Mouse (Mus musculus): ENCODE measurements around the gene Ly6g6e. TPM values are rescaled to one million over a fixed set of nuclear protein-coding genes. Genes with fewer than 3 reads are reported as not detected.
"Not testable (repeated sequence)": the region's sequence is repeated elsewhere in the genome, so short reads cannot be mapped to it uniquely, and the experiment has no call there.

Gene Ly6g6e
- polyA plus RNA-seq, 1 experiment from 2014 or later = 11.8 TPM

DNA sequence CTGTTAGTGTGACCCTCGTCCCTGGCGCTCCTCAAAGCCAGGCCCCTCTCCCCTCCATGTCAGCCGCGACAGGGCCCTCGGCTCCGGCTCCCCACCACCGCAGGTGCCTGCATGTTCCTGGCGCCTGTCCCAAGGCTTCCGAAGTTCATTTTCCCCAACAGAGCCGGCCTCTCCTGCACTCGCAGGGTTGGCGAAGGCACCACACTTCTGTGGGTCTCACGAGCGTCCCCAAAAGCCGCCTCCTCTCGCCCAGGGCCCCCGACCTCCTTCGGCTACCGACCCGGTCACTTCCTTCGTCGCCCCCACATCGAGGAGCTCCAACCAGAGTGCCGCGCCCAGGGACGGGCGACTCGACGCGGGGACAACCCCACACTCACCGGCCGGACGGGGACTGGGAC is 44.0 kb downstream of the Ly6g6e start:
- DNase-seq (ENCODE audit: low spot score) (no peak), ATAC-seq (ENCODE audit: low read depth) (no peak)
- Histone ChIP-seq H3K4me1 (ENCODE audit: control insufficient read depth, insufficient read depth, low read length) (peaks cover 10% of the 10 kb centered on the region), H3K9me3 (ENCODE audit: control insufficient read depth, low read length) (no peaks in the 10 kb centered on the region), H3K9ac (ENCODE audit: low read depth, low read length) (peak overlapping the region; percentile 90), H3K4me3 (ENCODE audit: low read depth, low read length) (peak overlapping the region; percentile 88), H3K4me2 (ENCODE audit: low read depth, low read length) (peak overlapping the region; percentile 81), H3K36me3 (ENCODE audit: control insufficient read depth, insufficient read depth, low read length) (peaks cover 45% of the 10 kb centered on the region), H3K27me3 (replicated peaks; ENCODE audit: control insufficient read depth, insufficient read depth, low read length) (no peaks in the 10 kb centered on the region), H3K27ac (replicated peaks; ENCODE audit: low read depth, low read length) (peak overlapping the region; percentile 69)
- WGBS = under 1% methylated on average over 33 of the region's 33 CpGs

DNA sequence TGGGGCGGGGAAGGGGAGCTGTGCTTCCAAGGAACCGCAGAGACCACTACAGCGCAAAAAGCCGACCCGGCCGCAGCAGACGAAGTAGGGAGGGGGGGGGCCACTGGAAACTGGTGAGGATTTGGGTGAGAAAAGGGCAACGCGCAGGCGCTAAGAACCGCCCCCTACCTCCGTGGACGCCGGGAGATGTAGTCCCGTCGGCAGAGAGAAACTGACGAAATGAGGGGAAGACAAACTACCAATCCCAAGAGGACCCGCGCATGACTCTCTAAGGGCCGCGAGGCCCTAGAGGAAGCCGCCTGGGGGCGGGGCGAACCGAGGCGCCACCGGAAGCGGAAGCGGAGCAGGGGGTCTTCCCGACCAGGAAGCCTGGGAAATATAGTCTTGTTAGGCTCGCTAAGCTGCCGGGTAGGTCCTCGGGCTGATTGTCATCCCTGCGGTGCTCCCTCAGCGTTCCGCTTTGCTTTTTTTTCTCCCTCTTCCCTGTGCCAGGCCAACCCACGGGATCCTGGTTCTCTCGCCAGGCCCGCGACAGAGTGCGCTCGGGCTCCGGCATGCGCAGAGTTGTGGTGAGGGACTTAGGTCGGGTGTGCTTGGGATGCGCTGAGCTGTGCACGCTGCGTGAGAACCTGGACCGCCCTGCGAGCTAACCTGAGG is 44.6 kb downstream of the Ly6g6e start, which contains the start of gene Gpank1:
Gpank1 (plus strand) TSS at position 313 of the 657 bp plus-strand sequence.
- DNase-seq (ENCODE audit: low spot score) = peak; percentile 100
- peak within 1 kb of the TSS; percentile 90 for H3K9ac ChIP-seq (ENCODE audit: low read depth, low read length)
- peak; percentile 95 for ATAC-seq (ENCODE audit: low read depth)
- peak within 1 kb of the TSS; percentile 88 for H3K4me3 ChIP-seq (ENCODE audit: low read depth, low read length)
- H3K4me1 ChIP-seq (ENCODE audit: control insufficient read depth, insufficient read depth, low read length) = peaks cover 11% of the 10 kb centered on the region
- peak within 1 kb of the TSS; percentile 93 for H3K4me2 ChIP-seq (ENCODE audit: low read depth, low read length)
- H3K27ac ChIP-seq (replicated peaks; ENCODE audit: low read depth, low read length) = peak within 1 kb of the TSS; percentile 92
- no peaks in the 10 kb centered on the region for H3K27me3 ChIP-seq (replicated peaks; ENCODE audit: control insufficient read depth, insufficient read depth, low read length)
- WGBS = under 1% methylated on average over 34 of the region's 50 CpGs
- H3K9me3 ChIP-seq (ENCODE audit: control insufficient read depth, low read length) = no peaks in the 10 kb centered on the region
- peaks cover 40% of the 10 kb centered on the region for H3K36me3 ChIP-seq (ENCODE audit: control insufficient read depth, insufficient read depth, low read length)

DNA sequence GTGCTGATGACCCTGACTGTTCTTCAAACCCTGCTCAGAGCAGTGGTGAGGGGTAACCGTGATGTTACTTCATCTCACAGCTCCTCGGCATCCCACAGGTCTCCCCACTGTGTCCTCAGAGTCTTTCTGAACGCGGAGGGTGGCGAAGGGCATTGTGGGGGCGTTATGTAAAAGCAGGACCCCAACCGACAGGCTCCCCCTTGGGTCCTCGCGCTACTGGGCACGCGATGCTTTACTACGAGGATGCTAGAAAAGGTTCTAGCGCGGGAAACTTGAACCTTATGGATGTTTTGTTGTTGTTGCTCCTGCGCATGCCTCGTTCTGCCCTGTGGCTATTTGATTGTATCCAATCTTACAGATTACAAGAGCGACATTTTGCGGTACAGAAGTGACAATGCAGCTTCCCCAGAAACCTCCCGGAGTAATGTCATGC is 45.2 kb downstream of the Ly6g6e start, which contains the start of gene Csnk2b:
Csnk2b (minus strand) TSS at position 183 of the 433 bp plus-strand sequence.
- peak within 1 kb of the TSS; percentile 90 for H3K9ac ChIP-seq (ENCODE audit: low read depth, low read length)
- peak within 1 kb of the TSS; percentile 88 for H3K4me3 ChIP-seq (ENCODE audit: low read depth, low read length)
- DNase-seq (ENCODE audit: low spot score) = peak; percentile 85
- H3K4me1 ChIP-seq (ENCODE audit: control insufficient read depth, insufficient read depth, low read length) = peaks cover 15% of the 10 kb centered on the region
- no peaks in the 10 kb centered on the region for H3K9me3 ChIP-seq (ENCODE audit: control insufficient read depth, low read length)
- peaks cover 34% of the 10 kb centered on the region for H3K36me3 ChIP-seq (ENCODE audit: control insufficient read depth, insufficient read depth, low read length)
- 1% methylated on average over 19 of the region's 19 CpGs for WGBS
- H3K27me3 ChIP-seq (replicated peaks; ENCODE audit: control insufficient read depth, insufficient read depth, low read length) = no peaks in the 10 kb centered on the region
- peak within 1 kb of the TSS; percentile 93 for H3K4me2 ChIP-seq (ENCODE audit: low read depth, low read length)
- no peak; the same call in 1 of the 2 replicates for ATAC-seq (ENCODE audit: low read depth)
- peak within 1 kb of the TSS; percentile 92 for H3K27ac ChIP-seq (replicated peaks; ENCODE audit: low read depth, low read length)

- 85% methylated on average over 9 of the region's 9 CpGs for WGBS
- H3K27me3 ChIP-seq (replicated peaks; ENCODE audit: control insufficient read depth, insufficient read depth, low read length); H3K9me3 ChIP-seq (ENCODE audit: control insufficient read depth, low read length): not testable (repeated sequence)
These were observed 46.6 kb downstream of the Ly6g6e start for GRCm38 (mm10) chr17:35123287-35123686.

GRCm38 (mm10) chr17:35124261-35124896 is 47.7 kb downstream of the Ly6g6e start:
- not testable (repeated sequence) for H3K9me3 ChIP-seq (ENCODE audit: control insufficient read depth, low read length); H3K4me3 ChIP-seq (ENCODE audit: low read depth, low read length); ATAC-seq (ENCODE audit: low read depth); DNase-seq (ENCODE audit: low spot score); H3K27me3 ChIP-seq (replicated peaks; ENCODE audit: control insufficient read depth, insufficient read depth, low read length); H3K27ac ChIP-seq (replicated peaks; ENCODE audit: low read depth, low read length); H3K4me2 ChIP-seq (ENCODE audit: low read depth, low read length); H3K9ac ChIP-seq (ENCODE audit: low read depth, low read length)
- Histone ChIP-seq H3K4me1 (ENCODE audit: control insufficient read depth, insufficient read depth, low read length) (peaks cover 19% of the 10 kb centered on the region), H3K36me3 (ENCODE audit: control insufficient read depth, insufficient read depth, low read length) (peaks cover 25% of the 10 kb centered on the region; the same call in 1 of the 2 replicates)
- 93% methylated on average over 12 of the region's 12 CpGs for WGBS

More at GRCm38 (mm10) chr17:35123287-35123686, 46.6 kb downstream of the Ly6g6e start:
- H3K27ac ChIP-seq (replicated peaks; ENCODE audit: low read depth, low read length); H3K4me2 ChIP-seq (ENCODE audit: low read depth, low read length); DNase-seq (ENCODE audit: low spot score); ATAC-seq (ENCODE audit: low read depth); H3K4me3 ChIP-seq (ENCODE audit: low read depth, low read length); H3K9ac ChIP-seq (ENCODE audit: low read depth, low read length): not testable (repeated sequence)
- H3K36me3 ChIP-seq (ENCODE audit: control insufficient read depth, insufficient read depth, low read length) = peaks cover 25% of the 10 kb centered on the region
- peaks cover 19% of the 10 kb centered on the region for H3K4me1 ChIP-seq (ENCODE audit: control insufficient read depth, insufficient read depth, low read length)

GRCm38 (mm10) chr17:35125081-35125480 is 48.4 kb downstream of the Ly6g6e start:
- peaks cover 28% of the 10 kb centered on the region; the same call in 1 of the 2 replicates for H3K36me3 ChIP-seq (ENCODE audit: control insufficient read depth, insufficient read depth, low read length)
- DNase-seq (ENCODE audit: low spot score) (no peak), ATAC-seq (ENCODE audit: low read depth) (no peak)
- H3K27ac ChIP-seq (replicated peaks; ENCODE audit: low read depth, low read length) = no peak overlapping the region
- WGBS = 85% methylated on average over 1 of the region's 1 CpGs
- H3K4me1 ChIP-seq (ENCODE audit: control insufficient read depth, insufficient read depth, low read length) = peaks cover 15% of the 10 kb centered on the region
- H3K4me2 ChIP-seq (ENCODE audit: low read depth, low read length) = 0 out of 2 replicates have a peak overlapping the region, but pooled peaks have one; percentile 87
- H3K9ac ChIP-seq (ENCODE audit: low read depth, low read length) = peak overlapping the region; percentile 78; the same call in 1 of the 2 replicates
- H3K4me3 ChIP-seq (ENCODE audit: low read depth, low read length) = no peak overlapping the region
- no peaks in the 10 kb centered on the region for H3K27me3 ChIP-seq (replicated peaks; ENCODE audit: control insufficient read depth, insufficient read depth, low read length)
- no peaks in the 10 kb centered on the region for H3K9me3 ChIP-seq (ENCODE audit: control insufficient read depth, low read length)

DNA sequence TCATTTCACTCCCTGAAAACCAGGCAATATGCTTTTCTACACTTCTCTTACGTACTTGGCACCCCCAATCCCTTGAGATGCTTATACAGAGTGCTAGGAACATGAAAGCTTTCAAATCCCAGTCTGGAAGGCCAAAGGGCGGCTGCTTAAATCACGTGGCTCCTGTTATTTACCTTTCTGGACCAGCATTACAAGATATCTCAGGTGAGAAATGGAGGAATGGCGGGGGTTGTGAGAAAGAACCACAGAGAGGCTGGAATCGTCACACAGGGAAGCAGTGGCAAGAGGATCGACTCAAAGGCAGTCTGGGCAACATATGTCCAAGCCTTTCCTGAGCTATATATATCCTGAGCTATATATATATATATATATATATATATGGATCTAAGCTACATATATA is 48.9 kb downstream of the Ly6g6e start:
- no peak for ATAC-seq (ENCODE audit: low read depth)
- no peaks in the 10 kb centered on the region for H3K9me3 ChIP-seq (ENCODE audit: control insufficient read depth, low read length)
- H3K36me3 ChIP-seq (ENCODE audit: control insufficient read depth, insufficient read depth, low read length) = peaks cover 29% of the 10 kb centered on the region; the same call in 1 of the 2 replicates
- peak overlapping the region; percentile 75 for H3K27ac ChIP-seq (replicated peaks; ENCODE audit: low read depth, low read length)
- 26% methylated on average over 6 of the region's 6 CpGs for WGBS
- peak overlapping the region; percentile 76 for H3K4me3 ChIP-seq (ENCODE audit: low read depth, low read length)
- no peak for DNase-seq (ENCODE audit: low spot score)
- peak overlapping the region; percentile 78 for H3K9ac ChIP-seq (ENCODE audit: low read depth, low read length)
- H3K4me1 ChIP-seq (ENCODE audit: control insufficient read depth, insufficient read depth, low read length) = peaks cover 13% of the 10 kb centered on the region
- no peaks in the 10 kb centered on the region for H3K27me3 ChIP-seq (replicated peaks; ENCODE audit: control insufficient read depth, insufficient read depth, low read length)
- H3K4me2 ChIP-seq (ENCODE audit: low read depth, low read length) = peak overlapping the region; percentile 87

DNA sequence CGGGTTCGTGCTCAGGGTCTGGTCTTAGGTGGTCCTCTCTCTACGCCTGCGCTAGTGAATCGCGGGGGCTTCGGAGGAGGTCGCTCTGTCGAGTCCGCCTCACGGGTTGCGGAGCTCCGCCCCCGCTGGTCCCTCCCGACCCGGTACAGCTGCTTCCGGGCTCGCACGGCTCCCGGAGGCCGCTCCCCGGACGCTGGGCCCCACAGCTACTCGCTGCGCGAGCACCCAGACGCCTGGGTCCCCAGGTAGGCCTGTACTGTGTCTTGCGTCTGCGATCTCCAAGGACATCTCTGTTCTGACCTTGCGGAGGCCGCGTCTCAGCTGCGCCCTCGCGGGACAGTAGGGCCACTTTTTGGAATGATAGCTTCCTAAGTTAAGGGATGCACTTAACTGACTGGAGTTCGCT is 49.5 kb downstream of the Ly6g6e start, which contains the start of gene D17H6S53E:
D17H6S53E (plus strand) TSS at position 168 of the 406 bp plus-strand sequence.
- peak within 1 kb of the TSS; percentile 78 for H3K9ac ChIP-seq (ENCODE audit: low read depth, low read length)
- DNase-seq (ENCODE audit: low spot score) (peak; percentile 90), ATAC-seq (ENCODE audit: low read depth) (peak; percentile 67)
- peaks cover 13% of the 10 kb centered on the region for H3K4me1 ChIP-seq (ENCODE audit: control insufficient read depth, insufficient read depth, low read length)
- peak within 1 kb of the TSS; percentile 87 for H3K4me2 ChIP-seq (ENCODE audit: low read depth, low read length)
- WGBS = 0% methylated on average over 22 of the region's 36 CpGs
- H3K4me3 ChIP-seq (ENCODE audit: low read depth, low read length) = peak within 1 kb of the TSS; percentile 76
- no peaks in the 10 kb centered on the region for H3K27me3 ChIP-seq (replicated peaks; ENCODE audit: control insufficient read depth, insufficient read depth, low read length)
- H3K27ac ChIP-seq (replicated peaks; ENCODE audit: low read depth, low read length) = peak within 1 kb of the TSS; percentile 75
- no peaks in the 10 kb centered on the region for H3K9me3 ChIP-seq (ENCODE audit: control insufficient read depth, low read length)
- peaks cover 29% of the 10 kb centered on the region; the same call in 1 of the 2 replicates for H3K36me3 ChIP-seq (ENCODE audit: control insufficient read depth, insufficient read depth, low read length)

All from embryonic facial prominence, embryonic 14.5 days (tissue).